Mouse (Mus musculus) lung, embryonic 16.5 days (tissue): ENCODE results near the gene Rassf3. TPM values are rescaled to one million over a fixed set of nuclear protein-coding genes. Genes with fewer than 3 reads are reported as not detected.

Experiments used
- ATAC-seq: fragments of 200-750 bp; cut with Nextera tagmentation; 2 replicates; pipeline ENCODE4 v1.8.0; 2017; ENCODE audit warnings: low read depth, mild to moderate bottlenecking, moderate library complexity
- H3K27ac ChIP-seq: fragments of 300-500 bp; sonication (generic); 2 replicates; pipeline ENCODE4 v1.5.1; 2014; ENCODE audit warnings: mild to moderate bottlenecking, control low read depth, low read length
- H3K27me3 ChIP-seq: fragments of 300-500 bp; sonication (generic); 2 replicates; pipeline ENCODE4 v1.6.1; 2014; ENCODE audit warnings: low read depth, low read length, mixed read lengths; ENCODE audit not compliant: control insufficient read depth, insufficient read depth
- H3K36me3 ChIP-seq: fragments of 300-500 bp; sonication (generic); 2 replicates; pipeline ENCODE4 v1.6.1; 2014; ENCODE audit warnings: low read length; ENCODE audit not compliant: control insufficient read depth, insufficient read depth
- H3K4me1 ChIP-seq: fragments of 300-500 bp; sonication (generic); replicated peaks from 2 replicates; pipeline ENCODE4 v1.6.1; 2014; ENCODE audit warnings: low read length, mixed read lengths; ENCODE audit not compliant: control insufficient read depth, insufficient read depth
- H3K4me2 ChIP-seq: fragments of 300-500 bp; sonication (generic); 2 replicates; pipeline ENCODE4 v1.6.1; 2014; ENCODE audit warnings: low read depth, low read length, control low read depth
- H3K4me3 ChIP-seq: fragments of 300-500 bp; sonication (generic); 2 replicates; pipeline ENCODE4 v1.5.1; 2014; ENCODE audit warnings: mild to moderate bottlenecking, low read length, control low read depth
- H3K9ac ChIP-seq: fragments of 300-500 bp; sonication (generic); 2 replicates; pipeline ENCODE4 v1.6.1; 2014; ENCODE audit warnings: low read length, control low read depth
- H3K9me3 ChIP-seq: fragments of 300-500 bp; sonication (generic); 2 replicates; pipeline ENCODE4 v1.6.1; 2016; ENCODE audit warnings: low read length; ENCODE audit not compliant: control insufficient read depth
- WGBS: fragments of 180-500 bp; shearing (Covaris S2); extraction: QIAGEN DNeasy Blood & Tissue Kit; methylation state at CpG from one replicate; pipeline ENCODE4 v1.1.7; 2014; 5-methylcytosine and 5-hydroxymethylcytosine counted together
- polyA plus RNA-seq: library from polyadenylated mRNA; unstranded; fragments of >200 nt; fragmentation: Nextera tagmentation; extraction: Ambion mirVana; gene quantifications from 2 replicates; pipeline ENCODE4 v1.2.1, GENCODE M21; 2015

Rassf3 gene
- polyA plus RNA-seq, 1 experiment from 2014 or later, result 19.7 TPM

DNA sequence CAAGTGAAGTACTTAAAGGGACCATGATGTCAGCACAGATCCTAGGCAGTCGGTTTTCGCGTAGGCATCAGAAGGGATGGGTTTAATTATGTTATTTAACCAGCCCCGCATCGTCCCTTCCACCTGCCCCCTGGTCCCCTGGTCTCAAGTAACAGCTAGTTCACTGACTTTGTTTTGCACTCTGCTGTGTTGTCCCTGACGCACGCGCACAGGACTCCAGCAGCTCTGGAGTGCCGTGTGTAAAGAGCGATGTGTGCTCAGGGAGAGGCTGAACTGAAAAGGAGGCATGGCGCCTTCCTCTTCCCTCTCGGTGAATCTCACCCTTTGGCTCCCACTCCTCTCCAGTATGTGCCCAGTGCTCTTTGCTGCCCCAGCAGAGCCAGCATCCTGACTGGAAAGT is 102.1 kb downstream of the Rassf3 start:
- Histone ChIP-seq H3K9ac (no peak overlapping the region), H3K27ac (no peak overlapping the region), H3K27me3 (no peaks in the 10 kb centered on the region), H3K4me3 (no peak overlapping the region), H3K4me1 (no peaks in the 10 kb centered on the region; the same call in 1 of the 2 replicates), H3K4me2 (no peak overlapping the region), H3K9me3 (no peaks in the 10 kb centered on the region), H3K36me3 (peaks cover 15% of the 10 kb centered on the region)
- ATAC-seq, result no peak
- 72% methylated on average over 12 of the region's 12 CpGs for WGBS

DNA sequence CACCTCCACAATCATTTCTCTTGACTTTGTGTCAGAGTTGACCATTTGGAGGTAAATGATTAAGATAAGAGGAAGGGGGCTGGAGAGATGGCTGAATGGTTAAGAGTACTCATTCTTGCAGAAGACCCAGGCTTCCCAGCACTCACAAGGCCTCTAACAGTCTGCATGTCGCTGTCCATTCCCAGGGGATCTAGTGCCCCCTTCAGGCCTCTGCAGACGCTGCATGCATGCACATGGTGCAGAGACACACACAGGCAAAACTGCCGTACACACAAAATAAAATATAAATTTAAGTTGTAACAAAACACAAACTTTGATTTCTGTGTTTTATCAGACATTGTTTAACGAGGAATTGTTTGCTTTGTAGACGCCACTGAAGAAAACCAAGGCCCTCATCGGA is 105.4 kb downstream of the Rassf3 start:
- H3K9ac ChIP-seq, result no peak overlapping the region
- no peak overlapping the region for H3K4me2 ChIP-seq

GRCm38 (mm10) chr10:121368783-121369465 is 107.2 kb downstream of the Rassf3 start:
- Histone ChIP-seq H3K4me1 (peaks cover 14% of the 10 kb centered on the region), H3K4me3 (no peak overlapping the region), H3K4me2 (no peak overlapping the region), H3K9ac (no peak overlapping the region), H3K9me3 (no peaks in the 10 kb centered on the region), H3K36me3 (peaks cover 2% of the 10 kb centered on the region; the same call in 1 of the 2 replicates), H3K27ac (no peak overlapping the region), H3K27me3 (no peaks in the 10 kb centered on the region)
- 74% methylated on average over 18 of the region's 18 CpGs for WGBS
- no peak for ATAC-seq

More for the DNA sequence above, 105.4 kb downstream of the Rassf3 start:
- Histone ChIP-seq H3K27me3 (no peaks in the 10 kb centered on the region), H3K9me3 (no peaks in the 10 kb centered on the region), H3K27ac (no peak overlapping the region), H3K4me3 (no peak overlapping the region), H3K36me3 (peaks cover 3% of the 10 kb centered on the region; the same call in 1 of the 2 replicates), H3K4me1 (peaks cover 6% of the 10 kb centered on the region)
- ATAC-seq, result no peak
- WGBS, result 91% methylated on average over 6 of the region's 6 CpGs

DNA sequence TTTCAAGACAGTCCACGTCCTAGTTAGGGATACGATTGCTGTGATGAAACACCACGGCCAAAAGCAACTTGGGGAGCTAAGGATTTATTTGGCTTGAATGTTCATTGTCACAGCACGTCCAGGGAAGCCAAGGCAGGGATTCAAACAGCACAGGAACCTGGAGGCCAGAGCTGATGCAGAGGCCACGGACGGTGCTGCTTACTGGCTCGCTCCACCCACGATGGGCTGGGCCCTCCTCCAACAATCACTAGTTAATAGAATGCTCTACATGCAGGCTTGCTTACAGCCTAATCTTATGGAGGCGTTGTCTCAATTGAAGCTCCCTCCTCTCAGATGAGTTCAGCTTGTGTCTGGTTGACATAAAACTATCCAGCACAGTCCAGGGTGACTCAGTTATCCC is 108.4 kb downstream of the Rassf3 start:
- H3K4me1 ChIP-seq, result peaks cover 14% of the 10 kb centered on the region
- no peak overlapping the region for H3K27ac ChIP-seq
- no peaks in the 10 kb centered on the region for H3K27me3 ChIP-seq
- H3K9ac ChIP-seq, result no peak overlapping the region
- 89% methylated on average over 9 of the region's 9 CpGs for WGBS
- H3K9me3 ChIP-seq, result no peaks in the 10 kb centered on the region
- ATAC-seq, result no peak
- no peak overlapping the region for H3K4me2 ChIP-seq
- no peak overlapping the region for H3K4me3 ChIP-seq
- H3K36me3 ChIP-seq, result peaks cover 2% of the 10 kb centered on the region; the same call in 1 of the 2 replicates

- 68% methylated on average over 13 of the region's 13 CpGs for WGBS
- Histone ChIP-seq H3K27ac (no peak overlapping the region), H3K4me3 (no peak overlapping the region), H3K4me2 (no peak overlapping the region), H3K36me3 (peaks cover 2% of the 10 kb centered on the region; the same call in 1 of the 2 replicates), H3K9ac (no peak overlapping the region), H3K27me3 (no peaks in the 10 kb centered on the region), H3K9me3 (no peaks in the 10 kb centered on the region), H3K4me1 (peaks cover 14% of the 10 kb centered on the region)
- ATAC-seq, result no peak
These were observed 108.9 kb downstream of the Rassf3 start for GRCm38 (mm10) chr10:121367271-121367670.

- whole genome bisulfite sequencing, result 13% methylated on average over 9 of the region's 9 CpGs
- H3K9me3 ChIP-seq, result no peaks in the 10 kb centered on the region
- H3K4me1 ChIP-seq, result peaks cover 14% of the 10 kb centered on the region
- peak overlapping the region; percentile 96 for H3K4me2 ChIP-seq
- H3K27ac ChIP-seq, result no peak overlapping the region
- H3K36me3 ChIP-seq, result peaks cover 2% of the 10 kb centered on the region; the same call in 1 of the 2 replicates
- peak overlapping the region; percentile 87 for H3K9ac ChIP-seq
- peak overlapping the region; percentile 91 for H3K4me3 ChIP-seq
- no peaks in the 10 kb centered on the region for H3K27me3 ChIP-seq
- ATAC-seq, result no peak
These were observed 110.3 kb downstream of the Rassf3 start for GRCm38 (mm10) chr10:121365781-121366272.

GRCm38 (mm10) chr10:121364801-121365564 is 111.2 kb downstream of the Rassf3 start, which contains the start of gene Gns:
Gns (plus strand) TSS chr10:121365090.
- under 1% methylated on average over 61 of the region's 72 CpGs for WGBS
- H3K27me3 ChIP-seq, result no peaks in the 10 kb centered on the region
- peak within 1 kb of the TSS; percentile 96 for H3K4me2 ChIP-seq
- H3K9ac ChIP-seq, result peak within 1 kb of the TSS; percentile 87
- H3K27ac ChIP-seq, result peak within 1 kb of the TSS; percentile 27; the same call in 1 of the 2 replicates
- peaks cover 14% of the 10 kb centered on the region for H3K4me1 ChIP-seq
- no peaks in the 10 kb centered on the region for H3K9me3 ChIP-seq
- no peaks in the 10 kb centered on the region for H3K36me3 ChIP-seq
- H3K4me3 ChIP-seq, result peak within 1 kb of the TSS; percentile 91
- ATAC-seq, result peak; percentile 98

DNA sequence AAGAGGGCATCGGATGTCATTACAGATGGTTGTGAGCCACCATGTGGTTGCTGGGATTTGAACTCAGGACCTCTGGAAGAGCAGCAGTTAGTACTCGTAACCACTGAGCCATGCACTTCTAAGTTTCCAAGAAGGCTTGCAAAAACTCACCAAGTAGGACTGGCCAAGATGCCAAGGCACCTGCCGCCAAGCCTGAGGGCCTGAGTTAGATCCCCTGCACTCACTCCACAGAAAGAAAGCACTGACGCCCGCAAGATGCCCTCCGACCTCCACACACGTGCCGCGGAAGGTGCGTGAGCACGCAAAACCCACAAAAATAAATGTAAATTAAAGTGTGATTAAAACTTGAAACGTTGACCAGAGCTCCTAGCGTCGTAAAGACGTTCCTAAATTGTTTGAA is 111.8 kb downstream of the Rassf3 start:
- Histone ChIP-seq H3K27ac (no peak overlapping the region), H3K4me3 (peak overlapping the region; percentile 91), H3K4me2 (peak overlapping the region; percentile 96), H3K4me1 (peaks cover 14% of the 10 kb centered on the region), H3K27me3 (no peaks in the 10 kb centered on the region), H3K9me3 (no peaks in the 10 kb centered on the region), H3K9ac (peak overlapping the region; percentile 56), H3K36me3 (no peaks in the 10 kb centered on the region)
- no peak for ATAC-seq
- 26% methylated on average over 15 of the region's 15 CpGs for WGBS

DNA sequence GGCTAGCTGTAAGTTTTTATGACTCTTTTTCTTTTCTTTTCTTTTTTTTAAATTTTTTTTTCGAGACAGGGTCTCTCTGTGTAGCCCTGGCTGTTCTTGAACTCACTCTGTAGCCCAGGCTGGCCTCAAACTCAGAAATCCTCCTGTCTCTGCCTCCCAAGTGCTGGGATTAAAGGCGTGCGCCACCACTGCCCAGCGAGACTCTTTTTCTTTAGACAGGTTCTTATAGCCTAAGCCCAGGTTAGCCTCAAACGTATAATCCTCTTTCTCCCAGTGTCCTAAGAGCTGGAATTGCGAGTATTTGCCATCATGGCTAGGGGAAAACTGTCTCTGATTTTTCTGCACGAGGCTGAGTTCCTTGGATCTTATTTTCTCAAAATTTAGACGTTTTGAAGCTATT is 112.9 kb downstream of the Rassf3 start:
- Histone ChIP-seq H3K4me2 (no peak overlapping the region), H3K9ac (no peak overlapping the region), H3K36me3 (no peaks in the 10 kb centered on the region), H3K4me1 (peaks cover 14% of the 10 kb centered on the region), H3K4me3 (no peak overlapping the region), H3K27me3 (no peaks in the 10 kb centered on the region), H3K27ac (no peak overlapping the region), H3K9me3 (no peaks in the 10 kb centered on the region)
- 80% methylated on average over 8 of the region's 8 CpGs for WGBS
- no peak for ATAC-seq
